Mouse (Mus musculus) liver, adult 2 months (tissue): ENCODE measurements around the gene Mapk10.

Experiments used
- CTCF ChIP-seq: fragments of 200-500 bp; IDR thresholded peaks from 2 replicates; pipeline ENCODE4 v1.5.1; 2011; ENCODE audit warnings: low read depth, low read length, control low read depth
- POLR2A ChIP-seq: fragments of 200-500 bp; IDR thresholded peaks from 2 replicates; pipeline ENCODE4 v1.6.1; 2011; ENCODE audit warnings: low read length, control low read depth; ENCODE audit not compliant: insufficient read depth; ENCODE audit errors: extremely low read depth

GRCm38 (mm10) chr5:103194549-103194948 is 16.6 kb downstream of the Mapk10 start:
- TF ChIP-seq CTCF (no peak), POLR2A (no peak)
